Mouse (Mus musculus) erythroblast, embryonic 14.5 days (primary cell): ENCODE measurements around the gene Tex21.

ENCODE experiments used
- GATA1 ChIP-seq: IDR thresholded peaks from 2 replicates; pipeline ENCODE4 v1.6.1; 2012; ENCODE audit warnings: low read length, inconsistent platforms, mixed read lengths
- TAL1 ChIP-seq: IDR thresholded peaks from 3 replicates; pipeline ENCODE4 v1.6.1; 2012; ENCODE audit warnings: low read length, inconsistent platforms, mixed read lengths

DNA sequence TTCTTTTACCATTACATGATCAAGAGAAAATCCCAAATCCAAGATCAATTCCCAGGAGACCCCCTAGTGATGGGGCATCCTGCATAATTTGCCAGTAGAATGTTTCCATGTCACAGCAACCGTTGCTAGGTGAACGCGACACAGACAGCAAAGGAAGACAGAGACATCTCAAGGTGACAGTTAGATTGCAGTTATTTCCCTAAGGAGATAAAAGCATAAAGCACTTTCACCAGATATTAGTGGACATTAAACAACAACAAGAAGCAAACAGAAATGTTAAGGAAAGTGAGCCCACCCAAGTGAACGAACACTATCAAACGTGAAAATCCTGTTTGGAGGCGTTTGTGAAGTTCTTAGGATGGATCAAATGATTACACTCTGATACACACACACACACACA, at the start of gene Tex21:
- TF ChIP-seq TAL1 (no peak), GATA1 (no peak)
